Mouse (Mus musculus): ENCODE data around the gene Ecm1. TPM values are rescaled to one million over a fixed set of nuclear protein-coding genes. Genes with fewer than 3 reads are reported as not detected.

Ecm1 gene
- polyA plus RNA-seq, 1 experiment, result 219 TPM

- Histone ChIP-seq H3K4me3 (peak overlapping the region; percentile 30), H3K4me2 (ENCODE audit: low read depth) (peak overlapping the region; percentile 97), H3K27me3 (ENCODE audit: control insufficient read depth, insufficient read depth, insufficient read length) (no peaks in the 10 kb centered on the region), H3ac (ENCODE audit: control insufficient read depth, insufficient read length) (no peak overlapping the region), H3K79me2 (ENCODE audit: control insufficient read depth, insufficient read depth) (no peaks in the 10 kb centered on the region), H3K36me3 (ENCODE audit: control insufficient read depth, insufficient read depth) (no peaks in the 10 kb centered on the region)
- TF ChIP-seq POLR2AphosphoS2 (IDR thresholded peaks at IDR 0.05; ENCODE audit: insufficient read length, low read depth) (peak; percentile 25), TCF12 (IDR thresholded peaks at IDR 0.05; ENCODE audit: insufficient read depth, poor library complexity, severe bottlenecking) (no peak)
Measured at GRCm38 (mm10) chr3:95686492-95687167, 52.7 kb downstream of the Ecm1 start.

GRCm38 (mm10) chr3:95685701-95686100 lies 53.7 kb downstream of the Ecm1 start:
- no peak overlapping the region for H3ac ChIP-seq (ENCODE audit: control insufficient read depth, insufficient read length)

GRCm38 (mm10) chr3:95685301-95685700 lies 54.1 kb downstream of the Ecm1 start:
- TF ChIP-seq MYOG (IDR thresholded peaks at IDR 0.05; ENCODE audit: control insufficient read depth in 1 of 3, insufficient read depth in 1 of 3, insufficient read length in 2 of 3, low read depth in 2 of 3), result no peak
- TF ChIP-seq POLR2AphosphoS2 (IDR thresholded peaks at IDR 0.05; ENCODE audit: insufficient read length, low read depth), result no peak
- no peak for TF ChIP-seq SRF (IDR thresholded peaks at IDR 0.05; ENCODE audit: control insufficient read depth, insufficient read length, low read depth)
- no peak for TF ChIP-seq REST (IDR thresholded peaks at IDR 0.05; ENCODE audit: insufficient read depth, insufficient read length)
- no peak for TF ChIP-seq E2F4 (IDR thresholded peaks at IDR 0.05; ENCODE audit: insufficient read depth)
- TF ChIP-seq USF1 (IDR thresholded peaks at IDR 0.05; ENCODE audit: low read depth), result no peak
- TF ChIP-seq TCF12 (IDR thresholded peaks at IDR 0.05; ENCODE audit: insufficient read depth, poor library complexity, severe bottlenecking), result no peak
- no peak for TF ChIP-seq MAX (IDR thresholded peaks at IDR 0.05; ENCODE audit: low read depth)
- no peak for TF ChIP-seq MYOD1 (IDR thresholded peaks at IDR 0.05; ENCODE audit: control insufficient read depth in 1 of 3, insufficient read length in 2 of 3, low read depth in 2 of 3)
- no peak for TF ChIP-seq CEBPB (IDR thresholded peaks at IDR 0.05; ENCODE audit: insufficient read depth, poor library complexity, severe bottlenecking)
- TF ChIP-seq TCF3 (IDR thresholded peaks at IDR 0.05; ENCODE audit: insufficient read length, low read depth), result no peak
- no peak for TF ChIP-seq POLR2A (IDR thresholded peaks at IDR 0.05; ENCODE audit: insufficient read length, low read depth)
- Histone ChIP-seq H3ac (ENCODE audit: control insufficient read depth, insufficient read length) (no peak overlapping the region), H3K27me3 (ENCODE audit: control insufficient read depth, insufficient read depth, insufficient read length) (no peaks in the 10 kb centered on the region), H3K79me2 (ENCODE audit: control insufficient read depth, insufficient read depth) (no peaks in the 10 kb centered on the region), H3K4me2 (ENCODE audit: low read depth) (no peak overlapping the region), H3K4me3 (no peak overlapping the region), H3K36me3 (ENCODE audit: control insufficient read depth, insufficient read depth) (no peaks in the 10 kb centered on the region)

More at GRCm38 (mm10) chr3:95685701-95686100, 53.7 kb downstream of the Ecm1 start:
- Histone ChIP-seq H3K4me3 (no peak overlapping the region), H3K36me3 (ENCODE audit: control insufficient read depth, insufficient read depth) (no peaks in the 10 kb centered on the region), H3K4me2 (ENCODE audit: low read depth) (no peak overlapping the region), H3K27me3 (ENCODE audit: control insufficient read depth, insufficient read depth, insufficient read length) (no peaks in the 10 kb centered on the region), H3K79me2 (ENCODE audit: control insufficient read depth, insufficient read depth) (no peaks in the 10 kb centered on the region)
- TF ChIP-seq USF1 (IDR thresholded peaks at IDR 0.05; ENCODE audit: low read depth) (no peak), E2F4 (IDR thresholded peaks at IDR 0.05; ENCODE audit: insufficient read depth) (no peak), TCF12 (IDR thresholded peaks at IDR 0.05; ENCODE audit: insufficient read depth, poor library complexity, severe bottlenecking) (no peak), REST (IDR thresholded peaks at IDR 0.05; ENCODE audit: insufficient read depth, insufficient read length) (no peak), POLR2A (IDR thresholded peaks at IDR 0.05; ENCODE audit: insufficient read length, low read depth) (no peak), POLR2AphosphoS2 (IDR thresholded peaks at IDR 0.05; ENCODE audit: insufficient read length, low read depth) (no peak), MYOG (IDR thresholded peaks at IDR 0.05; ENCODE audit: control insufficient read depth in 1 of 3, insufficient read depth in 1 of 3, insufficient read length in 2 of 3, low read depth in 2 of 3) (no peak), CEBPB (IDR thresholded peaks at IDR 0.05; ENCODE audit: insufficient read depth, poor library complexity, severe bottlenecking) (no peak), SRF (IDR thresholded peaks at IDR 0.05; ENCODE audit: control insufficient read depth, insufficient read length, low read depth) (no peak), MYOD1 (IDR thresholded peaks at IDR 0.05; ENCODE audit: control insufficient read depth in 1 of 3, insufficient read length in 2 of 3, low read depth in 2 of 3) (no peak), MAX (IDR thresholded peaks at IDR 0.05; ENCODE audit: low read depth) (no peak)

- TF ChIP-seq TCF12 (IDR thresholded peaks at IDR 0.05; ENCODE audit: insufficient read depth, poor library complexity, severe bottlenecking) (no peak), POLR2AphosphoS2 (IDR thresholded peaks at IDR 0.05; ENCODE audit: insufficient read length, low read depth) (peak; percentile 16), E2F4 (IDR thresholded peaks at IDR 0.05; ENCODE audit: insufficient read depth) (no peak), SRF (IDR thresholded peaks at IDR 0.05; ENCODE audit: control insufficient read depth, insufficient read length, low read depth) (no peak), TCF3 (IDR thresholded peaks at IDR 0.05; ENCODE audit: insufficient read length, low read depth) (no peak), POLR2A (IDR thresholded peaks at IDR 0.05; ENCODE audit: insufficient read length, low read depth) (no peak), MYOD1 (IDR thresholded peaks at IDR 0.05; ENCODE audit: control insufficient read depth in 1 of 3, insufficient read length in 2 of 3, low read depth in 2 of 3) (no peak), CEBPB (IDR thresholded peaks at IDR 0.05; ENCODE audit: insufficient read depth, poor library complexity, severe bottlenecking) (no peak)
- Histone ChIP-seq H3K4me2 (ENCODE audit: low read depth) (no peak overlapping the region), H3K4me3 (no peak overlapping the region), H3K36me3 (ENCODE audit: control insufficient read depth, insufficient read depth) (no peaks in the 10 kb centered on the region), H3K79me2 (ENCODE audit: control insufficient read depth, insufficient read depth) (no peaks in the 10 kb centered on the region), H3ac (ENCODE audit: control insufficient read depth, insufficient read length) (no peak overlapping the region), H3K27me3 (ENCODE audit: control insufficient read depth, insufficient read depth, insufficient read length) (no peaks in the 10 kb centered on the region)
Measured at GRCm38 (mm10) chr3:95684846-95685245, 54.5 kb downstream of the Ecm1 start.

Other genes starting within 250 kb of the Ecm1 start
- 0.11 TPM for gene Ctsk, start 240.3 kb downstream of the Ecm1 start, polyA plus RNA-seq (2012; fragmentation: generic; extraction: Trizol)
- gene Ctss, start 212.8 kb downstream of the Ecm1 start, polyA plus RNA-seq (2012; fragmentation: generic; extraction: Trizol), result 0.02 TPM
- gene Hormad1, start 179.9 kb downstream of the Ecm1 start, polyA plus RNA-seq (2012; fragmentation: generic; extraction: Trizol), result not detected
- 4.4 TPM for gene Golph3l, start 150.6 kb downstream of the Ecm1 start, polyA plus RNA-seq (2012; fragmentation: generic; extraction: Trizol)
- gene Ensa, start 114.6 kb downstream of the Ecm1 start, polyA plus RNA-seq (2012; fragmentation: generic; extraction: Trizol), result 65.3 TPM
- 51.6 TPM for gene Mcl1, start 80.8 kb downstream of the Ecm1 start, polyA plus RNA-seq (2012; fragmentation: generic; extraction: Trizol)
- gene Adamtsl4, start 51.7 kb downstream of the Ecm1 start, polyA plus RNA-seq (2012; fragmentation: generic; extraction: Trizol), result 4.6 TPM
- gene Tars2, start 20.6 kb upstream of the Ecm1 start, polyA plus RNA-seq (2012; fragmentation: generic; extraction: Trizol), result 34.3 TPM
- gene Rprd2, start 79.3 kb upstream of the Ecm1 start, polyA plus RNA-seq (2012; fragmentation: generic; extraction: Trizol), result 8.5 TPM
- 17.8 TPM for gene Prpf3, start 116.3 kb upstream of the Ecm1 start, polyA plus RNA-seq (2012; fragmentation: generic; extraction: Trizol)
- 400 TPM for gene Mrps21, start 131.9 kb upstream of the Ecm1 start, polyA plus RNA-seq (2012; fragmentation: generic; extraction: Trizol)
- 22.4 TPM for gene Ciart, start 142.7 kb upstream of the Ecm1 start, polyA plus RNA-seq (2012; fragmentation: generic; extraction: Trizol)
- gene BC028528, start 152.4 kb upstream of the Ecm1 start, polyA plus RNA-seq (2012; fragmentation: generic; extraction: Trizol), result 11.3 TPM
- 106 TPM for gene Aph1a, start 154.4 kb upstream of the Ecm1 start, polyA plus RNA-seq (2012; fragmentation: generic; extraction: Trizol)
- 0.11 TPM for gene Car14, start 165.1 kb upstream of the Ecm1 start, polyA plus RNA-seq (2012; fragmentation: generic; extraction: Trizol)
- gene Anp32e, start 189.7 kb upstream of the Ecm1 start, polyA plus RNA-seq (2012; fragmentation: generic; extraction: Trizol), result 48.5 TPM